Mouse (Mus musculus) heart, adult 10 weeks (tissue): ENCODE measurements around the gene Prlh. TPM values are rescaled to one million over a fixed set of nuclear protein-coding genes. Genes with fewer than 3 reads are reported as not detected.

Experiments used
- polyA plus RNA-seq: library from polyadenylated mRNA; stranded (reverse); fragments of 350-450 nt; fragmentation: Illumina TruSeq; extraction: RNeasy Lipid Tissue Mini Kit (QIAGEN cat#74804); gene quantifications from one replicate; pipeline ENCODE4 v1.2.3, GENCODE M21; 2014; ENCODE audit warnings: low read depth, low replicate concordance

Prlh gene
- polyA plus RNA-seq = not detected

GRCm38 (mm10) chr1:90952808-90953207 lies at the start of gene Prlh:
Gene Prlh, plus strand, starts transcription at chr1:90953108.

GRCm38 (mm10) chr1:90914948-90915569 lies 37.8 kb upstream of the Prlh start, which contains the start of gene Mlph:
Gene Mlph, plus strand, starts transcription at chr1:90915085.

GRCm38 (mm10) chr1:90969347-90969784 lies 16.5 kb downstream of the Prlh start, which contains the start of gene Rab17:
Gene Rab17, minus strand, starts transcription at chr1:90969661.

GRCm38 (mm10) chr1:90998268-90998890 lies 45.5 kb downstream of the Prlh start, which contains the start of gene Lrrfip1:
Gene Lrrfip1, plus strand, starts transcription at chr1:90998737.

Other genes with a start within 250 kb of the Prlh start
- gene Col6a3, start 109.1 kb upstream of the Prlh start, polyA plus RNA-seq = 26.4 TPM
- gene Mlph, start 38.0 kb upstream of the Prlh start, polyA plus RNA-seq = 0.29 TPM
- gene Rab17, start 16.6 kb downstream of the Prlh start, polyA plus RNA-seq = 2.9 TPM
- 103 TPM for gene Lrrfip1, start 45.6 kb downstream of the Prlh start, polyA plus RNA-seq
- gene Rbm44, start 192.0 kb downstream of the Prlh start, polyA plus RNA-seq = not detected
- 10.2 TPM for gene Ramp1, start 226.7 kb downstream of the Prlh start, polyA plus RNA-seq